Mouse (Mus musculus) brain, embryonic 14.5 days (tissue): ENCODE data around the gene Mindy4.

Source experiments
- CTCF ChIP-seq: fragments of 200-500 bp; IDR thresholded peaks from 2 replicates; pipeline ENCODE4 v1.5.1; 2012; ENCODE audit warnings: inconsistent platforms, mild to moderate bottlenecking, moderate library complexity, borderline replicate concordance; ENCODE audit not compliant: insufficient read depth, insufficient read length; ENCODE audit errors: extremely low read depth
- POLR2A ChIP-seq: fragments of 200-500 bp; IDR thresholded peaks from 2 replicates; pipeline ENCODE4 v1.6.1; 2012; ENCODE audit warnings: mild to moderate bottlenecking, inconsistent platforms, borderline replicate concordance; ENCODE audit not compliant: poor library complexity, insufficient read depth, insufficient read length, severe bottlenecking; ENCODE audit errors: extremely low read depth

GRCm38 (mm10) chr6:55273463-55273862 is 70.3 kb downstream of the Mindy4 start:
- TF ChIP-seq CTCF (no peak), POLR2A (no peak)
